8 mouse cellular contexts compared by ENCODE assay signal in genomic region chr15:31365720-31366591, GRCm38 (mm10). TPM values are rescaled to one million over a fixed set of nuclear protein-coding genes. Genes with fewer than 3 reads are reported as not detected.
DNase-seq lines count a peak whose midpoint lies in the region; ATAC-seq and TF ChIP-seq lines count a peak whose summit lies in the region.

No protein-coding gene starts in this region.

- ATAC-seq in embryonic facial prominence, embryonic 11.5 days (replicated peaks; ENCODE audit: insufficient number of reproducible peaks, low FRiP score, low TSS enrichment, low read depth), result 0 out of 2 replicates have a peak, but pooled peaks have one; percentile 46
- ATAC-seq in limb, embryonic 13.5 days (ENCODE audit: low FRiP score, low read depth), result 0 out of 2 replicates have a peak, but pooled peaks have one; percentile 33
- no peak for ATAC-seq in neural tube, embryonic 11.5 days (ENCODE audit: insufficient read depth, low FRiP score, low TSS enrichment)

- H3K4me1 ChIP-seq in embryonic facial prominence, embryonic 11.5 days (ENCODE audit: control insufficient read depth, insufficient read depth, low read length), result peaks cover 7% of the 10 kb centered on the region
- H3K4me1 ChIP-seq in limb, embryonic 13.5 days, result peaks cover 42% of the 10 kb centered on the region
- peaks cover 13% of the 10 kb centered on the region; the same call in 1 of the 2 replicates for H3K4me1 ChIP-seq in neural tube, embryonic 11.5 days (ENCODE audit: control insufficient read depth, insufficient read depth, low read length)

- H3K4me3 ChIP-seq in gastrocnemius, adult 2 months, result peak overlapping the region; percentile 92
- H3K4me3 ChIP-seq in embryonic facial prominence, embryonic 11.5 days (ENCODE audit: low read depth, low read length), result peak overlapping the region; percentile 56
- peak overlapping the region; percentile 61 for H3K4me3 ChIP-seq in limb, embryonic 13.5 days
- peak overlapping the region; percentile 62 for H3K4me3 ChIP-seq in neural tube, embryonic 11.5 days (ENCODE audit: low read depth, low read length)

- no peak for TF ChIP-seq CTCF in gastrocnemius, adult 2 months (IDR thresholded peaks at IDR 0.05)

- 2% methylated on average over 37 of the region's 37 CpGs for WGBS in embryonic facial prominence, embryonic 11.5 days
- whole genome bisulfite sequencing in limb, embryonic 13.5 days, result 1% methylated on average over 37 of the region's 37 CpGs
- under 1% methylated on average over 37 of the region's 37 CpGs for WGBS in neural tube, embryonic 11.5 days

- peaks cover 43% of the 10 kb centered on the region for H3K27me3 ChIP-seq in embryonic facial prominence, embryonic 11.5 days (ENCODE audit: control insufficient read depth, insufficient read depth, low read length)
- H3K27me3 ChIP-seq in limb, embryonic 13.5 days, result peaks cover 74% of the 10 kb centered on the region
- peaks cover 49% of the 10 kb centered on the region for H3K27me3 ChIP-seq in neural tube, embryonic 11.5 days (ENCODE audit: control insufficient read depth, insufficient read depth, low read length)

- DNase-seq in gastrocnemius, adult 2 months, result peak; percentile 66
- DNase-seq in gastrocnemius, postnatal 4 days (ENCODE audit: low spot score in 2 of 2), result no peak
- DNase-seq in embryonic facial prominence, embryonic 11.5 days (ENCODE audit: low spot score), result peak; percentile 20
- DNase-seq in heart, postnatal 4 days, result peak; percentile 42
- DNase-seq in neural tube, embryonic 11.5 days (ENCODE audit: low spot score), result peak; percentile 54
- DNase-seq in frontal cortex, adult 2 months (ENCODE audit: extremely low spot score in 1 of 2, low spot score in 1 of 2), result no peak
- DNase-seq in ovary, postnatal 36 days (ENCODE audit: low spot score), result no peak

- no peaks in the 10 kb centered on the region for H3K36me3 ChIP-seq in embryonic facial prominence, embryonic 11.5 days (replicated peaks; ENCODE audit: control insufficient read depth, insufficient read depth, low read depth, low read length)
- no peaks in the 10 kb centered on the region for H3K36me3 ChIP-seq in limb, embryonic 13.5 days
- H3K36me3 ChIP-seq in neural tube, embryonic 11.5 days (ENCODE audit: control insufficient read depth, insufficient read depth, low read length), result no peaks in the 10 kb centered on the region

- peak overlapping the region; percentile 89 for H3K27ac ChIP-seq in gastrocnemius, adult 2 months
- H3K27ac ChIP-seq in embryonic facial prominence, embryonic 11.5 days (replicated peaks; ENCODE audit: low read depth, low read length), result no peak overlapping the region
- no peak overlapping the region for H3K27ac ChIP-seq in limb, embryonic 13.5 days
- H3K27ac ChIP-seq in neural tube, embryonic 11.5 days (ENCODE audit: low read depth, low read length), result no peak overlapping the region

- H3K4me2 ChIP-seq in embryonic facial prominence, embryonic 11.5 days (ENCODE audit: low read depth, low read length), result peak overlapping the region; percentile 96
- peak overlapping the region; percentile 100 for H3K4me2 ChIP-seq in limb, embryonic 13.5 days (replicated peaks)
- H3K4me2 ChIP-seq in neural tube, embryonic 11.5 days (ENCODE audit: low read depth), result peak overlapping the region; percentile 99

- 0 out of 2 replicates have a peak overlapping the region, but pooled peaks have one; percentile 13 for H3K9ac ChIP-seq in embryonic facial prominence, embryonic 11.5 days (replicated peaks; ENCODE audit: low read length)
- H3K9ac ChIP-seq in limb, embryonic 13.5 days, result peak overlapping the region; percentile 66
- no peak overlapping the region; the same call in 1 of the 2 replicates for H3K9ac ChIP-seq in neural tube, embryonic 11.5 days (ENCODE audit: low read length)

- H3K9me3 ChIP-seq in embryonic facial prominence, embryonic 11.5 days (replicated peaks; ENCODE audit: control insufficient read depth, low read length), result no peaks in the 10 kb centered on the region
- no peaks in the 10 kb centered on the region for H3K9me3 ChIP-seq in limb, embryonic 13.5 days
- H3K9me3 ChIP-seq in neural tube, embryonic 11.5 days (ENCODE audit: control insufficient read depth, low read length), result no peaks in the 10 kb centered on the region

- intact Hi-C loops in gastrocnemius, adult 2 months (cut with DNase I), result loop anchor here (5.0 to 10.0 kb wide), 3 partner anchors 49 to 79 kb away; no protein-coding TSS in a partner anchor

RNA-seq across cellular contexts. Expression of gene Ankrd33b, which starts 1.6 kb away (rescaled TPM):
- 10 to 100 TPM; 11.9 to 31.5 TPM for total RNA-seq in gastrocnemius, adult 2 months (2021)
- 1 to 10 TPM; 4.9 to 5.3 TPM for total RNA-seq in gastrocnemius, postnatal 4 days (2021)
- polyA plus RNA-seq in embryonic facial prominence, embryonic 11.5 days (2014; fragmentation: Nextera tagmentation; extraction: Ambion mirVana), result 0.13 and 0.38 TPM in 2 replicates
- total RNA-seq in heart, postnatal 4 days (2021), result 10 to 100 TPM; 12.8 to 13.4 TPM
- polyA plus RNA-seq in limb, embryonic 13.5 days (2015; fragmentation: Nextera tagmentation; extraction: Ambion mirVana), result 0.43 and 0.50 TPM in 2 replicates
- 0.78 and 1.1 TPM in 2 replicates for polyA plus RNA-seq in neural tube, embryonic 11.5 days (2014; fragmentation: Nextera tagmentation; extraction: Ambion mirVana)
- 25.4 and 26.0 TPM in 2 replicates for polyA plus RNA-seq in frontal cortex, adult 2 months (2012; rRNA removed)

Comparison
In these comparisons a context has a peak if more than half of its experiments do, and no peak if none do; other contexts are left out.
1. DNase-seq: peak in gastrocnemius, adult 2 months (single experiment), embryonic facial prominence, embryonic 11.5 days (single experiment), heart, postnatal 4 days (single experiment) and neural tube, embryonic 11.5 days (single experiment); none in gastrocnemius, postnatal 4 days (0 of 2), frontal cortex, adult 2 months (0 of 2) and ovary, postnatal 36 days (single experiment).
2. RNA of gene Ankrd33b, which starts 1.6 kb away (polyA plus RNA-seq): 25.4 to 26.0 TPM in frontal cortex, adult 2 months; 0.78 to 1.1 TPM in neural tube, embryonic 11.5 days, 0.43 to 0.50 TPM in limb, embryonic 13.5 days and 0.13 to 0.38 TPM in embryonic facial prominence, embryonic 11.5 days; every median in the first group is over 10 times any median in the second.
3. Peak in every context shown above with its lines, with median percentiles within 50 percentile points of each other: H3K4me3 ChIP-seq and H3K4me2 ChIP-seq.